Mouse (Mus musculus) lung, adult 2 months (tissue): ENCODE data around the gene Eri3. TPM values are rescaled to one million over a fixed set of nuclear protein-coding genes. Genes with fewer than 3 reads are reported as not detected.

Source experiments
- DNase-seq: peaks from one replicate; pipeline ENCODE4 v3.0.0; 2022
- H3K4me1 ChIP-seq: fragments of 200-500 bp; 2 replicates; pipeline ENCODE4 v1.6.1; 2011; ENCODE audit warnings: low read length; ENCODE audit not compliant: control insufficient read depth, insufficient read depth
- H3K4me3 ChIP-seq: fragments of 200-500 bp; replicated peaks from 2 replicates; pipeline ENCODE3; 2011; ENCODE audit warnings: low read depth, mild to moderate bottlenecking, control low read depth, low read length; ENCODE audit errors: extremely low read depth
- CTCF ChIP-seq: fragments of 200-500 bp; IDR thresholded peaks from 2 replicates; pipeline ENCODE4 v1.5.1; 2011; ENCODE audit warnings: mild to moderate bottlenecking, low read length, control low read depth; ENCODE audit not compliant: insufficient read depth
- POLR2A ChIP-seq: fragments of 200-500 bp; IDR thresholded peaks from 2 replicates; pipeline ENCODE4 v1.6.1; 2011; ENCODE audit warnings: low read depth, mild to moderate bottlenecking, control low read depth, low read length, borderline replicate concordance; ENCODE audit errors: extremely low read depth
- WGBS: fragments of 180-500 bp; shearing (Covaris S2); methylation state at CpG from one replicate; pipeline ENCODE4 v1.1.7; 2018; 5-methylcytosine and 5-hydroxymethylcytosine counted together
- polyA plus RNA-seq: library from polyadenylated mRNA; depleted of rRNA; stranded (reverse); fragments of >200 nt; gene quantifications from 2 replicates; pipeline ENCODE4 v1.2.3, GENCODE M21; 2012

Eri3 gene
- polyA plus RNA-seq, 1 experiment: 74.3 TPM

DNA sequence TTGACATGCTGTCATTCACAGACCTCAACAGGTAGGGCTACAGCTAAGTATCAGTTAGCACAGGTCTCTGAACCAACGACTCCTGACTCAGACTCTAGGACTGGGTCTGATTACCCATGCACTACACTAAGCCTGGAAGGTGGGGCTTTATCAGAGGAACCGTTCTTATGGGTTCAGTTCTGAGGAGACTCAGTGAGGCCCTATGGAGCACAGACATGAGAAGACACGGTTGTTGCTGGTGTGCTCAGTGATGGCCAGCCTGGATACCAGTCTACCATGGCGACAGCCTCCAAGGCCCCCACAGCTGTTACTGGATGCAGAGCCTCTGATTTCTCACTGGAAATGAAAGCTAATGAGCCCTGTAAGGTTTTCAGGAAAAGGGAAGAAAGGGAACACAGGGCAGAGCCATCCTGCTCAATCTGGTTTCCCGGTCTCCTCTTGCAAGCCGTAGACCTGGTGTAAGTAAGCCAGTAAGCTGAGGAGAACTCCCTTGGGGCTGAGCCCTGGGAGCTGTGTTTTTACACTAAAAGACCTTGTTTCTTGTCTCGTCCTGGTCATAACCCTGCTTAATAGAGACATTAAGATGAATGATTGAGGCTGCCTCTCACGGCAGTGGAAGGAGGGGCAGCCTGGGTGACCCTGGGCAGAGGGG, 10.7 kb upstream of the Eri3 start:
- H3K4me1 ChIP-seq: no peaks in the 10 kb centered on the region
- no peak for DNase-seq
- TF ChIP-seq POLR2A: no peak
- no peak for TF ChIP-seq CTCF
- WGBS: 82% methylated on average over 8 of the region's 8 CpGs
- H3K4me3 ChIP-seq: no peak overlapping the region

- 80% methylated on average over 5 of the region's 5 CpGs for WGBS
- H3K4me1 ChIP-seq: no peaks in the 10 kb centered on the region
- TF ChIP-seq POLR2A (no peak), CTCF (no peak)
- DNase-seq: no peak
- no peak overlapping the region for H3K4me3 ChIP-seq
These were observed 9.6 kb upstream of the Eri3 start for GRCm38 (mm10) chr4:117540571-117540970.

DNA sequence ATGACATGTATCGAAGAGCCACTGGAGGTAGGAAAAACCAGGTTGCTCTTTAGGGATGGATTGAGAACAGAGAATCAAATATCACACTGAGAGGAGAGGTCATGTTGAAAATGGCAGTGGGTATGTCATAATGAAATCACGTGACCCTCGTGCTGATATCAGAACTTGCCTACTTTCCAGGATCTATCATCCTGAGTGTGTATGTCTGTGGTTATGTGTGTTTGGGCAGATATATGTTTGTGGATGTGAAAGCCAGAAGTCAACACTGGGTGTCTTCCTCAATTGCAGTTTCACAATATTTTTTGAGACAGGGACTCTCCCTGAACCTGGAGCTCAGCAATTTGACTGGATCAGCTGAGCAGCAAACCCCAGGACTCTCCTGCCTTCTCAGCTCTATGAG, 4.7 kb upstream of the Eri3 start:
- 75% methylated on average over 3 of the region's 3 CpGs for WGBS

GRCm38 (mm10) chr4:117546616-117547015, 3.5 kb upstream of the Eri3 start:
- WGBS: 80% methylated on average over 6 of the region's 6 CpGs
- no peak overlapping the region for H3K4me3 ChIP-seq
- TF ChIP-seq POLR2A (no peak), CTCF (no peak)
- H3K4me1 ChIP-seq: peaks cover 4% of the 10 kb centered on the region
- DNase-seq: no peak

More for the DNA sequence above, 4.7 kb upstream of the Eri3 start:
- Histone ChIP-seq H3K4me3 (no peak overlapping the region), H3K4me1 (no peaks in the 10 kb centered on the region; the same call in 1 of the 2 replicates)
- TF ChIP-seq POLR2A (no peak), CTCF (no peak)
- DNase-seq: no peak

- peak; percentile 13 for DNase-seq
- 38% methylated on average over 6 of the region's 6 CpGs for WGBS
- H3K4me3 ChIP-seq: no peak overlapping the region
- TF ChIP-seq POLR2A (no peak), CTCF (no peak)
- H3K4me1 ChIP-seq: peaks cover 4% of the 10 kb centered on the region
These were observed 589 bp upstream of the Eri3 start for GRCm38 (mm10) chr4:117549576-117549975.

DNA sequence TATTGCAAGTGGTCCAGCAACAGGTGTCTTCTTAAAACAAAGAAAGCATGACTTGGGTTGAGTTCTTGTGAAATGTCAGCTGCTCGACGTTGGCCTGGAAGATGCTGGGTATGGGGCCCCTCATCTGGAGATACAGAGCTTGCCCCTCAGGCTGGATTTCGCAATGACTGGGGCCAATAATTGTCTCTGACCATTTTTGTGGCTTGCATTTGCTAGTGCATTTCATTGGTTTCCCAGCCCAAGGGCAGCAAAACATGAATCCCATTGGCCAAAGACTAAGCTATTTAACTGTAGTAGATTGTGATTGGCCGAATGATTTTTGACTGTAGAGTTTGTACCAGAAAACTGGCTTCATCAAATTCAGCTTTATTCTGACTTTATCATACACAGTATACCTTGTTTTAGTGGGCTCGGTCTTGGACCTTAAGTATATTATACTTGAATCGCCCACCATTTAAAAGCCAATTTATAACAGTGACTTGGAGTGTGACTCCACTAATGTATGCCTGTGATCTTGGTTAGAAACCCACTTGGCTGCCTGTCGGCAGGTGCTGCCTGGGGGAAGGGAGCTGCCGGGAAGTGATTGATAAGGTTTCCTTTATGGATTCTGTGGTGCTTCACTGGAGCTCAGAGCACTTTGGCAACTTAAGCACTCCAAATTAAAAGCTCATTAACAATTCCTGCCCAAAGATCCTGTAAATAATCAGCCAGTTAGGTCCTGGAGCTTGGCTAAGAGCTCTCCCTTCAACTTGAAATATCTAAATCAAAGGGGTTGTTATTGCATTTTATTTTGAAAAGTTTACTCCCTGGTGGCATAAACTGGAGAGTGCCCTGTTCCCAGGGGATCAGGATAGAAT, 1.2 kb downstream of the Eri3 start:
- H3K4me1 ChIP-seq: peaks cover 4% of the 10 kb centered on the region
- peak overlapping the region; percentile 75 for H3K4me3 ChIP-seq
- DNase-seq: no peak
- 43% methylated on average over 8 of the region's 8 CpGs for WGBS
- TF ChIP-seq CTCF (no peak), POLR2A (no peak)

DNA sequence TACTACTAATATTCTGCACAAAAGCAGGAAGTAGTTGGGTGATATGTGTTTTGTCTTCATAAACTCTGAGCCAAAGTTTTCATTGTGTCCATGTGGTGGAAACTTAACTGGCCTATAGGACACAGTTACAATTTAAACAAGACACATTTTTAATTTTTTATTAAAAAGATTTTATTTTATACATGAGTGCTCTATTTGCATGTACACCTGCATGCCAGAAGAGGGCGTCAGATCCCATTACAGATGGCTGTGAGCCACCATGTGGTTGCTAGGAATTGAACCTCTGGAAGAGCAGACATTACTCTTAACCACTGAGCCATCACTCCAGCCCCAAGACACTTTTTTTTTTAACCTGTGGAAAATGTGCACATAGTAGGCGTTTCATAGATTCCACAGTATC, 5.3 kb downstream of the Eri3 start:
- H3K4me3 ChIP-seq: no peak overlapping the region
- H3K4me1 ChIP-seq: peaks cover 4% of the 10 kb centered on the region
- TF ChIP-seq POLR2A (no peak), CTCF (no peak)
- WGBS: 58% methylated on average over 2 of the region's 2 CpGs
- no peak for DNase-seq

- Histone ChIP-seq H3K4me1 (no peaks in the 10 kb centered on the region; the same call in 1 of the 2 replicates), H3K4me3 (no peak overlapping the region)
- WGBS: 66% methylated on average over 5 of the region's 5 CpGs
- TF ChIP-seq CTCF (no peak), POLR2A (no peak)
- no peak for DNase-seq
These were observed 6.2 kb downstream of the Eri3 start for GRCm38 (mm10) chr4:117556372-117556771.

- 59% methylated on average over 5 of the region's 5 CpGs for WGBS
- DNase-seq: no peak
- no peak for TF ChIP-seq CTCF
- no peak for TF ChIP-seq POLR2A
- no peaks in the 10 kb centered on the region; the same call in 1 of the 2 replicates for H3K4me1 ChIP-seq
- no peak overlapping the region for H3K4me3 ChIP-seq
These were observed 7.0 kb downstream of the Eri3 start for GRCm38 (mm10) chr4:117557068-117557645.
